Mouse (Mus musculus) erythroblast, embryonic 14.5 days (primary cell): ENCODE measurements at regions not wholly inside any gene's neighbourhood (a gene's known extent, or its start where the extent isn't known, plus 50 kb on each side); places are given as distances from the start of the nearest gene placed in this dataset.

Experiments used
- H3K27me3 ChIP-seq: 2 replicates; pipeline ENCODE4 v1.6.1; 2012; ENCODE audit warnings: inconsistent platforms; ENCODE audit not compliant: control insufficient read depth
- H3K36me3 ChIP-seq: 2 replicates; pipeline ENCODE4 v1.6.1; 2012; ENCODE audit warnings: mild to moderate bottlenecking, inconsistent platforms; ENCODE audit not compliant: control insufficient read depth
- H3K4me1 ChIP-seq: 2 replicates; pipeline ENCODE4 v1.6.1; 2012; ENCODE audit warnings: inconsistent platforms; ENCODE audit not compliant: control insufficient read depth
- H3K4me3 ChIP-seq: replicated peaks from 2 replicates; pipeline ENCODE3; 2012; ENCODE audit warnings: moderate library complexity, mild to moderate bottlenecking, inconsistent platforms
- H3K9me3 ChIP-seq: 2 replicates; pipeline ENCODE4 v1.6.1; 2012; ENCODE audit warnings: low read length, inconsistent platforms, mixed read lengths; ENCODE audit not compliant: control insufficient read depth
- GATA1 ChIP-seq: IDR thresholded peaks from 2 replicates; pipeline ENCODE4 v1.6.1; 2012; ENCODE audit warnings: low read length, inconsistent platforms, mixed read lengths
- TAL1 ChIP-seq: IDR thresholded peaks from 3 replicates; pipeline ENCODE4 v1.6.1; 2012; ENCODE audit warnings: low read length, inconsistent platforms, mixed read lengths

GRCm38 (mm10) chr12:28922236-28922635 is 170.6 kb downstream of the Eipr1 start:
- TF ChIP-seq TAL1 (no peak), GATA1 (no peak)
- Histone ChIP-seq H3K4me3 (no peak overlapping the region), H3K9me3 (no peaks in the 10 kb centered on the region), H3K27me3 (no peaks in the 10 kb centered on the region), H3K36me3 (no peaks in the 10 kb centered on the region), H3K4me1 (no peaks in the 10 kb centered on the region)

- Histone ChIP-seq H3K36me3 (no peaks in the 10 kb centered on the region), H3K4me1 (no peaks in the 10 kb centered on the region), H3K9me3 (no peaks in the 10 kb centered on the region), H3K4me3 (no peak overlapping the region), H3K27me3 (no peaks in the 10 kb centered on the region)
- TF ChIP-seq TAL1 (no peak), GATA1 (no peak)
These were observed 173.6 kb downstream of the Eipr1 start for GRCm38 (mm10) chr12:28925206-28925605.

- Histone ChIP-seq H3K9me3 (no peaks in the 10 kb centered on the region), H3K4me1 (no peaks in the 10 kb centered on the region), H3K27me3 (no peaks in the 10 kb centered on the region), H3K4me3 (no peak overlapping the region), H3K36me3 (no peaks in the 10 kb centered on the region)
- no peak for TF ChIP-seq GATA1
- no peak for TF ChIP-seq TAL1
These were observed 188.3 kb downstream of the Eipr1 start for GRCm38 (mm10) chr12:28939936-28940335.

- TF ChIP-seq GATA1 = no peak
- no peak for TF ChIP-seq TAL1
- H3K27me3 ChIP-seq = no peaks in the 10 kb centered on the region
- no peaks in the 10 kb centered on the region for H3K4me1 ChIP-seq
- no peaks in the 10 kb centered on the region for H3K36me3 ChIP-seq
- no peaks in the 10 kb centered on the region for H3K9me3 ChIP-seq
- H3K4me3 ChIP-seq = no peak overlapping the region
These were observed 197.3 kb downstream of the Eipr1 start for GRCm38 (mm10) chr12:28948889-28949288.

DNA sequence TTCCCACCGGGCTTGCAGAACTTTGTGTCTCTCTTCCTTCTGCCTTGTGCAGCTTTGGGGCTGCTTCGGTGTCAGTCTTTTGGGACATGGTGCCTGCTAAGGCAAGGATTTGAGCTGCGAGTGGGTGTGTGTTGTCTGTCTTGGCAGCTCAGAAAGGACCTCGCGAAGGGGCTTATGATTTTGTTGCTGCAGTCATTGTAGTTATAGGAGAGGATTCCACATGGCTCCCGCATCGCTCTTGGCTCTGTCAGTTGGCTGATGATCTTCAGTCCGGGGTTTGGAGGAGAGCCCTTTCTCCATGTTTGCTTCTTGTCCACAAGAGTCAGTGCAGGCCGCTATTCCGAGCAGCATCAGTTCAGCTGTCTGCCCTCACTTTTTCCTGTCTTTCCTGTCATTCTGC is 197.7 kb downstream of the Eipr1 start:
- Histone ChIP-seq H3K4me3 (no peak overlapping the region), H3K4me1 (no peaks in the 10 kb centered on the region), H3K36me3 (no peaks in the 10 kb centered on the region), H3K9me3 (no peaks in the 10 kb centered on the region), H3K27me3 (no peaks in the 10 kb centered on the region)
- TF ChIP-seq GATA1 (no peak), TAL1 (no peak)

DNA sequence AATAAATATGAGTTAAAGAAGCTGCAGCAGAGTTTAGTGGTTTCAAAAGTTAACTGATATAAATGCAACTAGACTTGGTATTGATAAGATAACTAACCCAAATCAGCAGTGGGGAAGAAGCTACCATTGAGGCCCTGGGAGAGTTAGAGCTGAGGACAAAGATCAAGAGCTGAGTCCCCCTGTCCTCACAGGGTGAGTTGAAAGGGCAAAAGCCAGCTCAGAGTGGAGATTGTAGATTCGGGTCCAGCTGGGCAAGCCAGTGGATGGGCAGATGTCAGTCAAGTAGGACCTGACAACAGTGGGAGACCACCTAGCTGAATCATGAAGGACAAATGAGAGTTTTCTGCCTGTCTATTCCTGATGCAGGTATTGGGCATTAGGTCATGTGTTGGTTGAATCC is 205.6 kb downstream of the Eipr1 start:
- TF ChIP-seq TAL1 = no peak
- H3K9me3 ChIP-seq = no peaks in the 10 kb centered on the region
- H3K4me1 ChIP-seq = no peaks in the 10 kb centered on the region
- no peaks in the 10 kb centered on the region for H3K27me3 ChIP-seq
- H3K4me3 ChIP-seq = no peak overlapping the region
- no peaks in the 10 kb centered on the region for H3K36me3 ChIP-seq

GRCm38 (mm10) chr12:28958661-28959060 is 207.1 kb downstream of the Eipr1 start:
- Histone ChIP-seq H3K4me3 (no peak overlapping the region), H3K36me3 (no peaks in the 10 kb centered on the region)
- no peak for TF ChIP-seq GATA1
- no peak for TF ChIP-seq TAL1

DNA sequence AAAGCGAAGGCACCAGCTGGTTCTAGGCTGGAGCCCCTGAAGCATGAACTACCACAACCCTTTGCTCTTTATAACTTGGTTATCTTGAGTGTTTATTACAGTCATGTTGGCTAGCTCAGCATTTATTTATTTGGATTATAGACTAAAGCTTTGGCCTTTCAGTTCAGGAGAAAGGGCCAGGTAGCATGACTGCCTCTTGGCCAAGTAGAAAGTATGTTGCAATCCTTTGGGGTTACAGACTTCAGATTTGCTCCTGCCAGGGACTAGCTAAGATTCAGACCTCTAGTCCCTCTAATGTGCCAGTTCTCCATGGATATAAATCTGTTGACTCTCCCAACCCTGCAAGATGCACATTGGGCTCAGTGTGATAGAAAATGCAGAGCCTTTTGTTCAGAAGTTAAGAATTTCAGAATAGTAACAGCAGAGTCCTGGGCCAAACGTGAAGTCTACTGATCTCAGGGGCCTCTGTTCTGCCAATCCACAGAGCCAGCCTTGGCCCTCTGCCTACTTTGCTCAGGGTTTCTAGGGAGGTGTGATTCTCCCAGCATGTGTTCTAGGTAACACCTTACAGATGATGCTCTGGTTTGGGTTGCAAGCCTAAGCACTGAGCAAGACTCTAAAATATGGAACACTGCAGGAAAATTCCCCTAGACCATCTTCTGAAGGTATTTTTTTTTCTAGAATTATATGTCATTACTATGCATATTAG is 218.2 kb downstream of the Eipr1 start:
- Histone ChIP-seq H3K36me3 (no peaks in the 10 kb centered on the region), H3K4me1 (no peaks in the 10 kb centered on the region)
- no peak for TF ChIP-seq GATA1

More at GRCm38 (mm10) chr12:28958661-28959060, 207.1 kb downstream of the Eipr1 start:
- Histone ChIP-seq H3K4me1 (no peaks in the 10 kb centered on the region), H3K27me3 (no peaks in the 10 kb centered on the region), H3K9me3 (no peaks in the 10 kb centered on the region)

DNA sequence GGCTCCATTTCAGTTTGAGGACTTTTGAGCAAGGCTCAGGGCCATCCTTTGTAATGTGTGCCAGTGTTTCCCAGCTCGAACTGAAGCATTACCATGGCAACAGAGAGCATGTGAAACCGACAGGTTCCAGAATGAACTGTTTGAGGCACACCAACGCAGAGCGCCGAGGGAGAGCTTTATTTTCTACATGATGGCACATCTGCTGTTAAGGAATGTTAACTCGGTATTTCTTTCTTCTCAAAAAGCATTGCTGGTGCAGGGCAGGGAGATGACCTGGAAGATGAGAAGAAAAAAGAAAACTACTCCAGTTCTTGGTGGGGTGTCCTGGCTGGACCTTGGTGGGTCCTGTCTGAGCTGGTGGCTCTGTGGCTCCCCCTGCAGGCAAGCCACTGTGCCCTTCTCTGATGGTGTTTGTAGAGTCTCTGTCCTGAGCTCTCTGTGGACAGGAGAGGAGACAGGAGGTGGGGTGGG is 223.0 kb downstream of the Eipr1 start:
- Histone ChIP-seq H3K27me3 (no peaks in the 10 kb centered on the region), H3K36me3 (no peaks in the 10 kb centered on the region), H3K4me3 (no peak overlapping the region), H3K9me3 (no peaks in the 10 kb centered on the region), H3K4me1 (no peaks in the 10 kb centered on the region)
- TF ChIP-seq TAL1 (no peak), GATA1 (no peak)

More for the DNA sequence above, 218.2 kb downstream of the Eipr1 start:
- Histone ChIP-seq H3K27me3 (no peaks in the 10 kb centered on the region), H3K4me3 (no peak overlapping the region), H3K9me3 (no peaks in the 10 kb centered on the region)

- no peaks in the 10 kb centered on the region for H3K36me3 ChIP-seq
- no peaks in the 10 kb centered on the region for H3K9me3 ChIP-seq
- no peak overlapping the region for H3K4me3 ChIP-seq
- H3K4me1 ChIP-seq = no peaks in the 10 kb centered on the region
- TF ChIP-seq TAL1 (no peak), GATA1 (no peak)
- no peaks in the 10 kb centered on the region for H3K27me3 ChIP-seq
These were observed 223.6 kb downstream of the Eipr1 start for GRCm38 (mm10) chr12:28975249-28975648.
